Mouse (Mus musculus) embryonic facial prominence, embryonic 11.5 days (tissue): ENCODE results near the gene Glra1. TPM values are rescaled to one million over a fixed set of nuclear protein-coding genes. Genes with fewer than 3 reads are reported as not detected.

Source experiments
- ATAC-seq: fragments of 200-750 bp; cut with Nextera tagmentation; replicated peaks from 2 replicates; pipeline ENCODE4 v1.8.0; 2017; ENCODE audit warnings: low read depth; ENCODE audit not compliant: insufficient number of reproducible peaks, low FRiP score, low TSS enrichment
- DNase-seq: peaks from one replicate; pipeline ENCODE4 v3.0.0-alpha.2; 2015; ENCODE audit warnings: low spot score
- H3K27ac ChIP-seq: fragments of 300-500 bp; sonication (generic); replicated peaks from 2 replicates; pipeline ENCODE4 v1.5.1; 2014; ENCODE audit warnings: mild to moderate bottlenecking, low read depth, low read length, control low read depth
- H3K27me3 ChIP-seq: fragments of 300-500 bp; sonication (generic); 2 replicates; pipeline ENCODE4 v1.6.1; 2014; ENCODE audit warnings: mild to moderate bottlenecking, low read length, moderate library complexity, mixed read lengths; ENCODE audit not compliant: control insufficient read depth, insufficient read depth
- H3K36me3 ChIP-seq: fragments of 300-500 bp; sonication (generic); replicated peaks from 2 replicates; pipeline ENCODE4 v1.6.1; 2014; ENCODE audit warnings: low read depth, mild to moderate bottlenecking, low read length, moderate library complexity, mixed read lengths; ENCODE audit not compliant: control insufficient read depth, insufficient read depth
- H3K4me1 ChIP-seq: fragments of 300-500 bp; sonication (generic); 2 replicates; pipeline ENCODE4 v1.6.1; 2014; ENCODE audit warnings: low read length, mixed read lengths; ENCODE audit not compliant: control insufficient read depth, insufficient read depth
- H3K4me2 ChIP-seq: fragments of 300-500 bp; sonication (generic); 2 replicates; pipeline ENCODE4 v1.6.1; 2014; ENCODE audit warnings: low read depth, mild to moderate bottlenecking, control low read depth, low read length, moderate library complexity
- H3K4me3 ChIP-seq: fragments of 300-500 bp; sonication (generic); 2 replicates; pipeline ENCODE4 v1.5.1; 2014; ENCODE audit warnings: low read depth, low read length, control low read depth
- H3K9ac ChIP-seq: fragments of 300-500 bp; sonication (generic); replicated peaks from 2 replicates; pipeline ENCODE4 v1.6.1; 2014; ENCODE audit warnings: mild to moderate bottlenecking, control low read depth, low read length
- H3K9me3 ChIP-seq: fragments of 300-500 bp; sonication (generic); replicated peaks from 2 replicates; pipeline ENCODE4 v1.6.1; 2016; ENCODE audit warnings: mild to moderate bottlenecking, low read length, inconsistent platforms, mixed read lengths; ENCODE audit not compliant: control insufficient read depth
- WGBS: fragments of 180-500 bp; shearing (Covaris S2); extraction: QIAGEN DNeasy Blood & Tissue Kit; methylation state at CpG from one replicate; pipeline ENCODE4 v1.1.7; 2014; 5-methylcytosine and 5-hydroxymethylcytosine counted together
- polyA plus RNA-seq: library from polyadenylated mRNA; unstranded; fragments of >200 nt; fragmentation: Nextera tagmentation; extraction: Ambion mirVana; gene quantifications from 2 replicates; pipeline ENCODE4 v1.2.1, GENCODE M21; 2014

The Glra1 gene
- polyA plus RNA-seq, 1 experiment from 2014 or later = 0.28 TPM

GRCm38 (mm10) chr11:55502886-55503285 lies 105.1 kb downstream of the Glra1 start:
- DNase-seq = no peak
- Histone ChIP-seq H3K4me3 (no peak overlapping the region), H3K4me1 (no peaks in the 10 kb centered on the region), H3K9me3 (no peaks in the 10 kb centered on the region), H3K36me3 (peaks cover 4% of the 10 kb centered on the region; the same call in 1 of the 2 replicates), H3K4me2 (no peak overlapping the region), H3K9ac (no peak overlapping the region), H3K27ac (no peak overlapping the region), H3K27me3 (no peaks in the 10 kb centered on the region)
- ATAC-seq = no peak
- WGBS = 76% methylated on average over 5 of the region's 5 CpGs

GRCm38 (mm10) chr11:55501955-55502531 lies 106.0 kb downstream of the Glra1 start:
- Histone ChIP-seq H3K36me3 (peaks cover 4% of the 10 kb centered on the region; the same call in 1 of the 2 replicates), H3K27ac (no peak overlapping the region), H3K9me3 (no peaks in the 10 kb centered on the region), H3K9ac (no peak overlapping the region), H3K27me3 (no peaks in the 10 kb centered on the region), H3K4me1 (no peaks in the 10 kb centered on the region), H3K4me2 (no peak overlapping the region), H3K4me3 (no peak overlapping the region)
- DNase-seq (no peak), ATAC-seq (no peak)
- 89% methylated on average over 8 of the region's 8 CpGs for WGBS

- WGBS = 75% methylated on average over 5 of the region's 5 CpGs
Measured at GRCm38 (mm10) chr11:55497885-55498284, 110.1 kb downstream of the Glra1 start.

GRCm38 (mm10) chr11:55496158-55496557 lies 111.8 kb downstream of the Glra1 start:
- DNase-seq = no peak
- no peak overlapping the region for H3K4me3 ChIP-seq
- no peaks in the 10 kb centered on the region for H3K9me3 ChIP-seq
- H3K4me1 ChIP-seq = no peaks in the 10 kb centered on the region
- H3K27ac ChIP-seq = no peak overlapping the region
- H3K36me3 ChIP-seq = peaks cover 18% of the 10 kb centered on the region
- no peak for ATAC-seq
- no peak overlapping the region for H3K9ac ChIP-seq
- H3K4me2 ChIP-seq = no peak overlapping the region
- 93% methylated on average over 6 of the region's 6 CpGs for WGBS
- no peaks in the 10 kb centered on the region for H3K27me3 ChIP-seq

More at GRCm38 (mm10) chr11:55497885-55498284, 110.1 kb downstream of the Glra1 start:
- DNase-seq (peak; percentile 69), ATAC-seq (0 out of 2 replicates have a peak, but pooled peaks have one; percentile 35)
- Histone ChIP-seq H3K4me1 (no peaks in the 10 kb centered on the region), H3K4me3 (no peak overlapping the region), H3K27me3 (no peaks in the 10 kb centered on the region), H3K27ac (no peak overlapping the region), H3K9ac (no peak overlapping the region), H3K36me3 (peaks cover 10% of the 10 kb centered on the region), H3K9me3 (no peaks in the 10 kb centered on the region), H3K4me2 (no peak overlapping the region)

- DNase-seq = no peak
- H3K4me3 ChIP-seq = no peak overlapping the region
- no peaks in the 10 kb centered on the region for H3K4me1 ChIP-seq
- no peak overlapping the region for H3K27ac ChIP-seq
- 0 out of 2 replicates have a peak, but pooled peaks have one; percentile 24 for ATAC-seq
- 95% methylated on average over 7 of the region's 7 CpGs for WGBS
- no peak overlapping the region for H3K4me2 ChIP-seq
- H3K9me3 ChIP-seq = no peaks in the 10 kb centered on the region
- H3K36me3 ChIP-seq = peaks cover 16% of the 10 kb centered on the region
- H3K27me3 ChIP-seq = no peaks in the 10 kb centered on the region
- no peak overlapping the region for H3K9ac ChIP-seq
Measured at GRCm38 (mm10) chr11:55485443-55485842, 122.6 kb downstream of the Glra1 start.

GRCm38 (mm10) chr11:55473219-55473618 lies 134.8 kb downstream of the Glra1 start:
- Histone ChIP-seq H3K9ac (no peak overlapping the region), H3K9me3 (no peaks in the 10 kb centered on the region), H3K4me2 (no peak overlapping the region), H3K36me3 (no peaks in the 10 kb centered on the region; the same call in none of the 2 replicates), H3K4me1 (no peaks in the 10 kb centered on the region), H3K27ac (no peak overlapping the region), H3K27me3 (no peaks in the 10 kb centered on the region), H3K4me3 (no peak overlapping the region)
- ATAC-seq = no peak
- WGBS = 90% methylated on average over 3 of the region's 3 CpGs
- DNase-seq = no peak

GRCm38 (mm10) chr11:55471467-55471866 lies 136.5 kb downstream of the Glra1 start:
- Histone ChIP-seq H3K36me3 (no peaks in the 10 kb centered on the region; the same call in none of the 2 replicates), H3K4me3 (peak overlapping the region; percentile 97), H3K9me3 (no peaks in the 10 kb centered on the region), H3K4me2 (peak overlapping the region; percentile 65; the same call in 1 of the 2 replicates), H3K9ac (no peak overlapping the region), H3K4me1 (no peaks in the 10 kb centered on the region), H3K27me3 (no peaks in the 10 kb centered on the region), H3K27ac (no peak overlapping the region)
- DNase-seq = no peak
- 89% methylated on average over 7 of the region's 7 CpGs for WGBS
- no peak for ATAC-seq

GRCm38 (mm10) chr11:55470761-55471160 lies 137.2 kb downstream of the Glra1 start:
- Histone ChIP-seq H3K4me2 (peak overlapping the region; percentile 65), H3K9me3 (no peaks in the 10 kb centered on the region), H3K27me3 (no peaks in the 10 kb centered on the region), H3K36me3 (no peaks in the 10 kb centered on the region; the same call in none of the 2 replicates), H3K27ac (no peak overlapping the region), H3K9ac (no peak overlapping the region; the same call in 1 of the 2 replicates), H3K4me1 (no peaks in the 10 kb centered on the region), H3K4me3 (peak overlapping the region; percentile 97)
- ATAC-seq (no peak), DNase-seq (no peak)
- WGBS = 62% methylated on average over 8 of the region's 8 CpGs
